Mouse (Mus musculus) mouse trophoblast stem cell (cell line): ENCODE measurements around the gene Hexb.

ENCODE experiments used
- in situ Hi-C, 2 experiments: fragments of 300-500 bp; cut with MseI, MboI; formaldehyde crosslinking; loops; 2 replicates in 1 of 2; 3 replicates in 1 of 2; pipeline ENCODE4 v1.15.1; 2025

The Hexb gene

GRCm38 (mm10) chr13:97197932-97198562, at the start of gene Hexb:
Gene Hexb (minus strand): TSS chr13:97198357.
- in situ Hi-C loops, result no loop called here

GRCm38 (mm10) chr13:97247754-97248153, 49.6 kb upstream of the Hexb start:
- in situ Hi-C loops, result loop anchor here (10.0 kb wide), 2 partner anchors 187 to 357 kb away; no protein-coding TSS in a partner anchor

GRCm38 (mm10) chr13:97246217-97246616, 48.1 kb upstream of the Hexb start:
- in situ Hi-C loops, result loop anchor here (10.0 kb wide), 2 partner anchors 189 to 359 kb away; no protein-coding TSS in a partner anchor

DNA sequence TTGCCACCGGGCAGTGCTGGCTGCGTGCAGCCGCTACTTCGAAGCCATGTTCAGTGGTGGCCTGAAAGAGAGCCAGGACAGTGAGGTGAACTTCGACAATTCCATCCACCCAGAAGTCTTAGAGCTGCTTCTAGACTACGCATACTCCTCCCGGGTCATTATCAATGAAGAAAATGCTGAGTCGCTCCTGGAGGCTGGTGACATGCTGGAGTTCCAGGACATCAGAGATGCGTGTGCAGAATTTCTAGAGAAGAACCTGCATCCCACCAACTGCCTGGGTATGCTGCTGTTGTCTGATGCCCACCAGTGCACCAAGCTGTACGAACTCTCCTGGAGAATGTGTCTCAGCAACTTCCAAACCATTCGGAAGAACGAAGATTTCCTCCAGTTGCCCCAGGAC, 47.0 kb upstream of the Hexb start:
- in situ Hi-C loops, result loop anchor here (10.0 kb wide), 2 partner anchors 190 to 360 kb away; no protein-coding TSS in a partner anchor

GRCm38 (mm10) chr13:97244712-97245105, 46.6 kb upstream of the Hexb start:
- in situ Hi-C loops, result loop anchor here (10.0 kb wide), 2 partner anchors 190 to 360 kb away; no protein-coding TSS in a partner anchor

- in situ Hi-C loops, result loop anchor here (10.0 kb wide), 2 partner anchors 191 to 361 kb away; no protein-coding TSS in a partner anchor
Measured at GRCm38 (mm10) chr13:97243962-97244711, 46.0 kb upstream of the Hexb start.

GRCm38 (mm10) chr13:97242716-97243115, 44.6 kb upstream of the Hexb start:
- in situ Hi-C loops, result loop anchor here (10.0 kb wide), 2 partner anchors 192 to 362 kb away; no protein-coding TSS in a partner anchor

DNA sequence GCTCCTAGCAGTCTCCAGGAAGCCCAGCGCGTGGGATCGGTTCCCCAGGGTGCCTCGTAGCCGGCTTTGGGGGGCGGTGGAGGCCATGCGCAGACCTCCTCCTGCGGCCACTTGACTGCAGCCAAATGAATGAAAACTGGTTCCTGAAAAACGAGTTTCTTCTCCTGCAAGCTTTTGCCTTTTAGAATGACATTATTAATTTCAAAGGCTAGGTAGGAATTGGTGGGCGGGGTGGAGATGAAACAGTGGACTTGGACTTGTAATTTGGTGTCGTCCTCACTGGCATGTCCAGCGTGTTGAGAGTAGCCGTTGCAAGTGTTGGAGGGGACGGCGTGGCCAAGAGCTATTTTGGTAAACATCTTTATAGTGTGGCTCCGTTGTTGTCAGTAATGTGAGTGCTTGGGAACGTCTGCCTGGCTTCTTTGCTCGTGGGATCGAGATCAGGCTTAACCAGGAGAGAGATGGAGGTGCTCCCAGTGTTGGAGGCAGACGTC, 43.7 kb upstream of the Hexb start:
- in situ Hi-C loops, result loop anchor here (10.0 kb wide), 2 partner anchors 193 to 363 kb away; no protein-coding TSS in a partner anchor

DNA sequence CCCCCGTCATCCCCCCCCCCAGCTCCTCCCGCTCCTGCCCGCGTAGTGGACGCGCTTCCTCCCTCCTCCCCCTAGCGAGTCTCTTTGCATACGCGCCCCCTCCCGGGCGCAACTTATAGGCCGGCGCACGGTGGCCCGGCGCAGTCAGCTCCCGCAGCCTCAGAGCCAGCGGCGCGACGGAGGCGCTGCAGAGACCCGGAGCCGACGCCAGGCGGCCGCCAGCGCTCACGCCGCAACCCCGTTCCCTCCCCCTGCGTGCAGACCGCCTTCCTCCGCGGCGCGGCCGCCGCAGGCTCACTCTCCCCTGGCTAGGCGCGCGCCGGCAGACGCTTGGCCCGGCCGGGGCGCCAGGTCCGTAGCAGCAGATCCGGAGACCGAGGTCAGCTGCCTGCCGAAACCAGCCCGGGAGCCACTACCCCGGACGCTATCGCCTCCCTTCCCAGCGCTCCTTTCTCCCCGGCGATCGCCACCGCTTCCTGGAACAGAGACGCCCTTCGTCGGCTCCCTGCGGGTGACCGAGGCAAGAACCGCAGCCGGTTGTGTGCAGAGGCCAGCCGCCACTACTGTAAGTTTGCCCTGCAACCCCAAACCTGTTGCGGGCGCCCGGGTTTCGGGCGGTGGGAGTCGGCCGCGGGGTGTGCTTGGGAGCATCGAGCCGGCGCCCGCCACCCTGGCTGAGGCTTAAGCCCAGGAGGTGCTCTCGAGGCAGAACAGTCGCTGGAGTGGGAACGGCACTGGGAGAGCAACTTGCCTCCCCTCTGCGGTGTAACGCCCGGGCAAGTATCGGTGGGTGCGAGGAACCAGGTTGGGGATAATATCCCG, 43.0 kb upstream of the Hexb start, which contains the start of gene Enc1:
Enc1 (plus strand) TSS at position 141 of the 822 bp plus-strand sequence.
- in situ Hi-C loops, result loop anchor here (10.0 kb wide), 2 partner anchors 194 to 364 kb away; no protein-coding TSS in a partner anchor

DNA sequence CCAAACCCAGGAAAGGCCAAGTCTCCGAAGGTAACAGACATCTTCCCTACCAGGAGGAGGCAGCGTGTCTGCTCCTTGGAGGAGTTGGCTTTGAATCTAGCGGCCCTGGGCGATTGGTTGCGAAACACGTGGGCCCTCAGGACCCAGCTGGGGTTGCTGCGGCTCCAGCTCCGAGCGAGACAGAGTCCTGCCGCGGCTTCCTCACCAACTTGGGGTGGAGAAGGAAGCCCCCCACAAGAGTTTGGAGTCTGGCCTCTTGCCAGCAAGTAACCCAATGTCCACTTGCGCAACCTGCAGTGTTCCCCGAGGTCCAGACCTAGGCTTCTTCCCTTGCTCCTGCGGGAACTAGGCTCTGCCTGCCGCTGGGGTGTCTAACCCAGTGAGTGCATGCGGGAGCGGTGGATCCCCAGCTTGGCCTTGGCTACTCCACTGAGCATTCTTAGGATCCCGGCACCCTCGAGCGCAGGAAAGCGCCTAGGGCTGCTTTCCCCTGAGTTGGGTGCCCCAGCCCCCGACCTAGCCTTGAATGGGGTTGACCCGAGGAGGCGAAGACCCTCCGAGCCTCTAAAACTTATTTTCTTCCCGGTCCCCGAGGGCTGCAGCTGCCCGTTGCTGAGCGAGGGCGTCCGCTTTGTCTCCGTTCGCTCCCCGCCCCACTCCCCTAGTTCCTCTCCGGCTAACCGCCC, 42.3 kb upstream of the Hexb start:
- in situ Hi-C loops, result loop anchor here (10.0 kb wide), 2 partner anchors 194 to 364 kb away; no protein-coding TSS in a partner anchor

GRCm38 (mm10) chr13:97239343-97240180, 41.4 kb upstream of the Hexb start:
- in situ Hi-C loops, result loop anchor here (5.0 to 10.0 kb wide), 4 partner anchors 195 to 698 kb away; no protein-coding TSS in a partner anchor

DNA sequence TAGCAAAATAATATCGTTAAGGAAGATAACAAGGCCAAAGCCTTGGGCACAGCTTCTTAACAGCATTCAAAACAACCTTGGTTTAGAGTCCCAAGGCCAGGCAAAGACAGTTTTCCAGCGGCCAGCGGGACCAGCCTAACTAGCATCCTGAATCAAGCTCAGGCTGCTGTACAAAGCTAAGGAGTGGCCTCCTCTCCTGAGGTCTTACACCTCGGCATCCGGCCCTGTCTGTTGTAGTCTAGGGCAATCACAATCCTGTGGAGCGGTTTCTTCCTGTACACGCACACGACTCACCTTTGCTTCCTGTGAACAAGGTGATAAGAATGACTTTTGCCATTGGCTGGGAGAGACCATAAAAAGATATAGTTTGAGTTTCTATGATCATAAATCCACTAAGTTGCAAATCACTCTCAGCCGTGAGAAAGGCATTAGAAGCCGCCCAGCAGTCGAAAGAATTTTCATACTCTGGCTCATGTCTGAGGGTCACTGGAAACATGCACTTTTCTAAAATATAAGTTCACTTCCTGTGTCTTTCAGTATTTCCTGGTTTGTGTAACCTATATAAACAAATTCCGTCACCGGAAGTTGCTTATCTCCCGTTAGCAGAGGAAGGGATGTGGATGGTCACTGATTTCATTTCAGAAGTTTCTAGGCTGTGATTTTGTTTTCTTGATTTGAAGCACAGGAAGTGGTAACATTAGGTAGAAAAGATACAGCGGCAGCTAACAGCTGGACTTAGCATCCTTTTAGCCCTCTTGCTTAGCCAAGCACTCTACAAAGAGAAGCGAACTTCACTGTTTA, 40.2 kb upstream of the Hexb start:
- in situ Hi-C loops, result loop anchor here (5.0 kb wide), 2 partner anchors 349 to 699 kb away; no protein-coding TSS in a partner anchor

DNA sequence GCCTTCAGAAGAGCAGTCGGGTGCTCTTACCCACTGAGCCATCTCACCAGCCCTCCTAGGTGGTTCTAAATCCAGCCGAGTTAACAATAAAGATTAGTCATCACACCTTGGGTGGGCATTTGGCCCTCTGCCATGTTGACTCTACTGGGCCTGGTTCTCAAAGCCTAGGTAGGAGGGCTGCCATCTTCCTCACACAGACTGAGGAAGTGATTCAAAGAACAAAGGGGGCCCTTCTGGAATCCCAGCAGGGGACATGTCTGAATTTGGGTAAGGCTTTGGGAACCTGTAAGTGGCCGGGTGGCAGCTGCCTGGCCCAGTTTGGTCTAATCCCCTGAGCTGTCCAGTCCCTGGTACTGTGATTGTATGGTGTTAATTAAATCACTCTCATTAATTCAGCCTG, 39.5 kb upstream of the Hexb start:
- in situ Hi-C loops, result loop anchor here (5.0 kb wide), 2 partner anchors 350 to 700 kb away; no protein-coding TSS in a partner anchor

GRCm38 (mm10) chr13:97235911-97236310, 37.8 kb upstream of the Hexb start:
- in situ Hi-C loops, result loop anchor here (5.0 kb wide), 2 partner anchors 351 to 701 kb away; no protein-coding TSS in a partner anchor

DNA sequence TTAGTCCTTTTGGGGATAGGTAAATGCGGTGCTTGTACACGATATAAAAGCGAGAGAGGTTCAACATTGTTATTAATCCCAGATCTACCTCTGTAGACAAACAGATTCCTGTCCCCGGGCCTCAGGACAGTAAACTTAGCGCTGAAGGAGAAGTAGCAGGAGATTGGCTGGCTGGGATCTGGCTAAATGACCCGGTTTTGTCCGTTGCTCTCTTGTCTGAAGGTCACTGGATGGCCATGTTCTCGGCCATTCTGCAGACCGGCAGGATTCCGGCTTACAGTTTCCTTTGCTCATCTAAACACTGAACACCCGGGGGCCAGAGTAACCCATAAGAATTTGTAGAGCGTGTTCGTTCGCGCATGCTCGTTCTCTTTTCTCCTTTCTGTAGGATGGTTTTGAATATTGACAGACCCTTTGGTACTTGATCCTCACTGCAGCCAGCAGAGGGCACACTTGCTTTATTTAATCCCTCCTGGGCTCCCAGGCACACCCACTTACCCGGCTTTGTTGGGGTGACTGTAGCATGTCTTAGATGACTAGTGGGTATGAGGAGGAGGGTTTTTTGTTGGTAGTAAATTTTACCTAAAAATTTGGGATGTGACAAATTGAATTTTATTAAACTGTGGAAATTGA, 36.7 kb upstream of the Hexb start:
- in situ Hi-C loops, result loop anchor here (5.0 kb wide), 2 partner anchors 352 to 702 kb away; no protein-coding TSS in a partner anchor

- in situ Hi-C loops, result no loop called here
Measured at GRCm38 (mm10) chr13:97233092-97233491, 34.9 kb upstream of the Hexb start.

- in situ Hi-C loops, result no loop called here
Measured at GRCm38 (mm10) chr13:97230101-97230500, 31.9 kb upstream of the Hexb start.

DNA sequence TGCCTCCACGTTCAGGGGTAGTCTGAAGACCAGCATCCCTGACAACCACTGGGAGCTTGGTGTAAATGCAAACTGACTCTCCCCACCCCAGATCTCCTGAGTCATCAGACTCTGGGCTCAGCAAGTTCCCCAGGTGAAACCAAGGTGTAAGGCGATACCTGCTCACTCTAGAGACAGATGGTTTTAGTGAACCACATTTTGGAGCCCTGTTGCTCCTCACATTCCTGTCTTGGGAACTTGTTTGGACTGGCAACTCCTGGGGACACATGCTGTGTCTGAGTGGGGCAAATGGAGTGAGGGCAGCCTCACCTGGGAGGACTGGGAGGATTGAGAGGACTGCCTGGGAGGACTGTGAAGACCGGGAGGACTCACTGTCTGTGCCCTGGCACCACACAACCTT, 29.6 kb upstream of the Hexb start:
- in situ Hi-C loops, result no loop called here
